Mouse (Mus musculus) liver, embryonic 15.5 days (tissue): ENCODE results near the gene Ubqln4. TPM values are rescaled to one million over a fixed set of nuclear protein-coding genes. Genes with fewer than 3 reads are reported as not detected.

Source experiments
- ATAC-seq: fragments of 200-750 bp; cut with Nextera tagmentation; 2 replicates; pipeline ENCODE4 v1.8.0; 2017; ENCODE audit warnings: moderate number of reproducible peaks, mild to moderate bottlenecking, moderate library complexity; ENCODE audit not compliant: insufficient read depth
- H3K27ac ChIP-seq: fragments of 300-500 bp; sonication (generic); replicated peaks from 2 replicates; pipeline ENCODE4 v1.5.1; 2015; ENCODE audit warnings: mild to moderate bottlenecking, inconsistent platforms
- H3K27me3 ChIP-seq: fragments of 300-500 bp; sonication (generic); 2 replicates; pipeline ENCODE4 v1.6.1; 2015; ENCODE audit warnings: mild to moderate bottlenecking, inconsistent platforms
- H3K36me3 ChIP-seq: fragments of 300-500 bp; sonication (generic); replicated peaks from 2 replicates; pipeline ENCODE4 v1.6.1; 2015; ENCODE audit warnings: moderate library complexity, mild to moderate bottlenecking, inconsistent platforms
- H3K4me1 ChIP-seq: fragments of 300-500 bp; sonication (generic); replicated peaks from 2 replicates; pipeline ENCODE4 v1.6.1; 2015; ENCODE audit warnings: inconsistent platforms
- H3K4me2 ChIP-seq: fragments of 300-500 bp; sonication (generic); 2 replicates; pipeline ENCODE4 v1.6.1; 2015; ENCODE audit warnings: moderate library complexity, mild to moderate bottlenecking, inconsistent platforms
- H3K4me3 ChIP-seq: fragments of 300-500 bp; sonication (generic); replicated peaks from 2 replicates; pipeline ENCODE4 v1.5.1; 2015; ENCODE audit warnings: mild to moderate bottlenecking, inconsistent platforms
- H3K9ac ChIP-seq: fragments of 300-500 bp; sonication (generic); 2 replicates; pipeline ENCODE4 v1.6.1; 2015; ENCODE audit warnings: moderate library complexity, mild to moderate bottlenecking, inconsistent platforms
- H3K9me3 ChIP-seq: fragments of 300-500 bp; sonication (generic); replicated peaks from 2 replicates; pipeline ENCODE4 v1.6.1; 2016; ENCODE audit warnings: inconsistent platforms
- WGBS: fragments of 180-500 bp; shearing (Covaris S2); methylation state at CpG from one replicate; pipeline ENCODE4 v1.1.7; 2015; ENCODE audit warnings: mixed read lengths; ENCODE audit not compliant: insufficient replicate concordance; 5-methylcytosine and 5-hydroxymethylcytosine counted together
- polyA plus RNA-seq: library from polyadenylated mRNA; unstranded; fragments of >200 nt; fragmentation: Nextera tagmentation; extraction: Ambion mirVana; gene quantifications from 2 replicates; pipeline ENCODE4 v1.2.1, GENCODE M21; 2015

Ubqln4 gene
- polyA plus RNA-seq = 19.8 and 20.4 TPM in 2 replicates

- under 1% methylated on average over 35 of the region's 37 CpGs for WGBS
- peak; percentile 85 for ATAC-seq
- Histone ChIP-seq H3K4me2 (peak within 1 kb of the TSS; percentile 99), H3K4me1 (peaks cover 56% of the 10 kb centered on the region), H3K9ac (peak within 1 kb of the TSS; percentile 90), H3K4me3 (peak within 1 kb of the TSS; percentile 80), H3K27ac (peak within 1 kb of the TSS; percentile 92), H3K9me3 (no peaks in the 10 kb centered on the region), H3K27me3 (no peaks in the 10 kb centered on the region), H3K36me3 (peaks cover 33% of the 10 kb centered on the region)
Measured at GRCm38 (mm10) chr3:88553525-88553879, at the start of gene Ubqln4. Ubqln4 (plus strand) TSS chr3:88553758.

- 41% methylated on average over 8 of the region's 8 CpGs for WGBS
- Histone ChIP-seq H3K9ac (no peak overlapping the region), H3K4me1 (peaks cover 67% of the 10 kb centered on the region), H3K36me3 (peaks cover 10% of the 10 kb centered on the region), H3K27ac (peak overlapping the region; percentile 88; the same call in 1 of the 2 replicates), H3K4me2 (peak overlapping the region; percentile 96; the same call in 1 of the 2 replicates), H3K9me3 (no peaks in the 10 kb centered on the region), H3K4me3 (no peak overlapping the region), H3K27me3 (0 out of 2 replicates have a peak, but pooled peaks cover 5% of the 10 kb centered on the region)
- no peak for ATAC-seq
Measured at GRCm38 (mm10) chr3:88503881-88504746, 49.4 kb upstream of the Ubqln4 start.

DNA sequence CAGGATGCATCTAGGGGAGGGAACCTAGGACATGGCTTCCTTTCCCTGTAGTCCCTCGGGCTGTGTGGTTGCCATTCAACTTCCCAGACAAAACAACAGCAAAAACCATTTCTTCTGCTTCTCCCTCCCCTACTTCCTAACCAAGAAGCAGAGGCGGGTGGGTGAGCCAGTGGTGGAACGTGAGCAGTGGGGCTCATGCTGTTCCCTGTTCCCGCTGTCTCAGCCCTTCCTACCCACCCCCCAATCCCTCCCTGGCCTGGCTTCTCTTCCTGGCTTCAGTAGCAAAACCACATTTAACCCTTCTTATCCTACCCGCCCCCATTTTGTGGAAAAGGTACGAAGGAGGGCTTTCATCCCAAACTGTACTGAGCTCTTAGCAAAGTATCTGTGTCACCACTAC, 48.5 kb upstream of the Ubqln4 start:
- Histone ChIP-seq H3K4me3 (no peak overlapping the region), H3K4me2 (no peak overlapping the region), H3K27me3 (0 out of 2 replicates have a peak, but pooled peaks cover 5% of the 10 kb centered on the region), H3K9me3 (no peaks in the 10 kb centered on the region), H3K9ac (no peak overlapping the region), H3K4me1 (peaks cover 68% of the 10 kb centered on the region), H3K36me3 (peaks cover 2% of the 10 kb centered on the region; the same call in 1 of the 2 replicates), H3K27ac (no peak overlapping the region)
- 67% methylated on average over 6 of the region's 6 CpGs for WGBS
- no peak for ATAC-seq

DNA sequence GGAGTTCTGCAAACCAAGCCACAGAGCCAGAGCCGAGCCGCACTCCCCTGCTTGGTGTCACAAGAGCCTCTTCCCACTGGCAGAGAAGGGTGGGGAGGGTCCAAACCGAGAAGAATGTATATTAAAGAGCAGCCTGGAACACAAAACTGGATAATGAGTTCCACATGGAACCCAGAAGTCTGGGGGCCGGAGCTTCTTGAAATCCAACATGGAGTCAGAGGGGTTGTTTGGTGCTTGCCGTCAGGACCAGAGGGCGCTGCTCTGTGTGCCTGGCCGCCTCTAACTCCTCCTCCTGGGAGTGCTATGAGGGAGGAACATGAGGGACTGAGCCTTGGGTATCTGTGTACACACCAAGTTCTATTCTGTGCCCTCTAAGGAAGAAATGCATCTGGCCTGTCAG, 47.8 kb upstream of the Ubqln4 start:
- Histone ChIP-seq H3K9ac (no peak overlapping the region), H3K36me3 (no peaks in the 10 kb centered on the region), H3K9me3 (no peaks in the 10 kb centered on the region), H3K27me3 (0 out of 2 replicates have a peak, but pooled peaks cover 5% of the 10 kb centered on the region), H3K4me2 (no peak overlapping the region), H3K4me1 (peaks cover 68% of the 10 kb centered on the region), H3K27ac (no peak overlapping the region; the same call in 1 of the 2 replicates), H3K4me3 (no peak overlapping the region)
- ATAC-seq = no peak
- WGBS = 54% methylated on average over 7 of the region's 7 CpGs

GRCm38 (mm10) chr3:88509250-88509649, 44.3 kb upstream of the Ubqln4 start:
- H3K9me3 ChIP-seq = no peaks in the 10 kb centered on the region
- H3K9ac ChIP-seq = 0 out of 2 replicates have a peak overlapping the region, but pooled peaks have one; percentile 53
- H3K27ac ChIP-seq = peak overlapping the region; percentile 78
- H3K4me2 ChIP-seq = peak overlapping the region; percentile 87
- ATAC-seq = no peak
- H3K27me3 ChIP-seq = peaks cover 21% of the 10 kb centered on the region
- peak overlapping the region; percentile 53 for H3K4me3 ChIP-seq
- peaks cover 64% of the 10 kb centered on the region for H3K4me1 ChIP-seq
- no peaks in the 10 kb centered on the region for H3K36me3 ChIP-seq
- WGBS = 48% methylated on average over 3 of the region's 3 CpGs

DNA sequence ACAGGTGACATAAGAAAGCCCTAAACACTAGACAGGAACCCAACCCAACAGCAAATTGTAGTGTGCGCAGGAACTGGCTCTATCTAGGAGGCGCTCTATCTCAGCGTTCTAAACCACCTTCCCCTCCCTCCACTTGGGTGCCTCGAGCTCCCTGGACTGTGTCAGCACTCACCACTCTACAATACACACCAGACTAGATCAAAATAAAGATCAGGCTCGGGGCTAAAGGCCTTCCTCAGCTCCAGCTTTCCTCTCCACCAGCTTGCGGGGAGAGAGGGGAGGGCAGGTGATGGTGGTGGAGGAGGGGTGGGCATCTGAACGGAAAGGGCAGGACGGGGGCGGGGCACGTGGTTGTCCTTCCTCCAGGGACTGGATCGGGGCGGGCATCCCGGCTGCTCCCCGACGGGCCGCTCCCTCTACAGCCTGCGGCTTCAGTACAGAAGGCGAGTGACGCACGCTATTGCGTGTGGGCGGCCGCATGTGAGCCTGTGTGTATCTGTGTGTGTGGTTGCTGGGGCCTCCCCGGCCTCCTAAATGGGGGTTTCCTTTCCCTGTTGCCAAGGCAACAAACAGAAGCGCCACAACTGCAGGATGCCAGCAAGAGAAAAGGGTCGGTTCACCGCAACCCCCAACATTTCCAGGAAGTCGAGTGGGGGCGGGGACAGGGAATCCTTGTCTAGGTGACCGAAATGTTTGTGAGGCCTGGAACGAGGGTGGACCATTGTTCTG, 43.7 kb upstream of the Ubqln4 start, which contains the start of gene Lmna:
TSS of gene Lmna (minus strand) at position 265 of the 729 bp plus-strand sequence.
- Histone ChIP-seq H3K27ac (peak within 1 kb of the TSS; percentile 78), H3K4me3 (peak within 1 kb of the TSS; percentile 53), H3K4me1 (peaks cover 67% of the 10 kb centered on the region), H3K36me3 (no peaks in the 10 kb centered on the region), H3K9ac (peak within 1 kb of the TSS; percentile 53), H3K27me3 (peaks cover 21% of the 10 kb centered on the region), H3K9me3 (no peaks in the 10 kb centered on the region), H3K4me2 (peak within 1 kb of the TSS; percentile 87)
- under 1% methylated on average over 31 of the region's 31 CpGs for WGBS
- peak; percentile 91 for ATAC-seq

- Histone ChIP-seq H3K36me3 (no peaks in the 10 kb centered on the region), H3K4me2 (peak overlapping the region; percentile 87), H3K4me3 (peak overlapping the region; percentile 53), H3K9me3 (no peaks in the 10 kb centered on the region), H3K27ac (peak overlapping the region; percentile 78), H3K27me3 (peaks cover 23% of the 10 kb centered on the region), H3K9ac (peak overlapping the region; percentile 53), H3K4me1 (peaks cover 64% of the 10 kb centered on the region)
- no peak for ATAC-seq
- WGBS = 36% methylated on average over 13 of the region's 13 CpGs
Measured at GRCm38 (mm10) chr3:88510421-88511289, 42.9 kb upstream of the Ubqln4 start.

GRCm38 (mm10) chr3:88511559-88511958, 42.0 kb upstream of the Ubqln4 start:
- H3K4me2 ChIP-seq = no peak overlapping the region
- no peaks in the 10 kb centered on the region for H3K9me3 ChIP-seq
- H3K27ac ChIP-seq = no peak overlapping the region
- no peak for ATAC-seq
- no peak overlapping the region for H3K4me3 ChIP-seq
- 38% methylated on average over 4 of the region's 4 CpGs for WGBS
- H3K4me1 ChIP-seq = peaks cover 58% of the 10 kb centered on the region
- H3K9ac ChIP-seq = no peak overlapping the region
- no peaks in the 10 kb centered on the region for H3K36me3 ChIP-seq
- peaks cover 28% of the 10 kb centered on the region for H3K27me3 ChIP-seq

DNA sequence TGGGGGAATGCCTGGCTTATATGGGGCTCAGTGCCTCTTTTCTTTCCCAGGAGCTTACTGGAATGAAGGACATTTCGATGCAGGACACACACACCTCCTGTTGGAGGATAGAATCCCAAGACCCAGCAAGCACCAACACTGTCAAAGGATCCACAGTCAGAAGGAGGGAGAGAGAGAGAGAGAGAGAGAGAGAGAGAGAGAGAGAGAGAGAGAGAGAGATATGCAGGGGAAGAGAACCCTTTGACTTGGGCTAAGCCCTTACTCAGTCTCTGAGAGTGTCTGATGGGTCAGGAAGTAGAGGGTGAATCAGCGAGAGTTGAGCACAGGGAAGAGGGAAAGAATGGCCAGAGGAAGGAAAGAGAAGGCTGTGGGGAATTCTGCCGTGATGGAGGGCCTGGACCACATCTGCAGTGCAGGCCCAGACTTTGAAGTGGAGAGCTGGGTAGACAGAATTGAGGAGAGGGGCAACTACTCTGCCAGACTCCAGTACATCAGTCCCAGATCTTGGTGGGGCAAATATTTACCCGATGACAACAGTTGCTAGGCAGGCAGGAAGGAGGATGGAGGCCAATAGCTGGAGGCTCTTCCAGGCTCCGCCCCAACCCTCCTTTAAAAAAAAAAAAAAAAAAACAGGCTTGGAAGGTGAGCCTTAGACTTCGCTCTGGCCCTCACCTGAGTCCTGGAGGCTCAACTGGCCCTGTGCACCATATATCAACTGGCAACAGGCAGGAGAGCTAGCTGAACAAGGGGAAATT, 41.2 kb upstream of the Ubqln4 start:
- ATAC-seq = no peak
- H3K27ac ChIP-seq = no peak overlapping the region

More for the DNA sequence above, 41.2 kb upstream of the Ubqln4 start:
- Histone ChIP-seq H3K9ac (no peak overlapping the region), H3K36me3 (no peaks in the 10 kb centered on the region), H3K4me1 (peaks cover 55% of the 10 kb centered on the region), H3K4me2 (no peak overlapping the region), H3K9me3 (no peaks in the 10 kb centered on the region), H3K4me3 (no peak overlapping the region), H3K27me3 (peaks cover 31% of the 10 kb centered on the region)
- WGBS = 45% methylated on average over 6 of the region's 6 CpGs
